Mouse (Mus musculus) embryo, embryonic 11.5 days (tissue): ENCODE measurements around the gene Ppp1r37.

Experiments used
- DNase-seq: peaks from one replicate; pipeline ENCODE4 v3.0.0-alpha.2; 2012; ENCODE audit warnings: low read depth, low spot score

The Ppp1r37 gene

GRCm38 (mm10) chr7:19503481-19504068 lies 59.3 kb downstream of the Ppp1r37 start:
- peak; percentile 57 for DNase-seq

- DNase-seq: no peak
Observed at GRCm38 (mm10) chr7:19501658-19502057, 61.2 kb downstream of the Ppp1r37 start.

- DNase-seq: no peak
Observed at GRCm38 (mm10) chr7:19500420-19501363, 62.2 kb downstream of the Ppp1r37 start.

GRCm38 (mm10) chr7:19498326-19498725 lies 64.5 kb downstream of the Ppp1r37 start:
- no peak for DNase-seq

GRCm38 (mm10) chr7:19496214-19496555 lies 66.7 kb downstream of the Ppp1r37 start:
- no peak for DNase-seq

- no peak for DNase-seq
Observed at GRCm38 (mm10) chr7:19495521-19496213, 67.2 kb downstream of the Ppp1r37 start.

GRCm38 (mm10) chr7:19494751-19495474 lies 68.0 kb downstream of the Ppp1r37 start:
- no peak for DNase-seq

- DNase-seq: no peak
Observed at GRCm38 (mm10) chr7:19491731-19492130, 71.1 kb downstream of the Ppp1r37 start.

- no peak for DNase-seq
Observed at GRCm38 (mm10) chr7:19489525-19489924, 73.4 kb downstream of the Ppp1r37 start.

- DNase-seq: no peak
Observed at GRCm38 (mm10) chr7:19486549-19486948, 76.3 kb downstream of the Ppp1r37 start.

- DNase-seq: no peak
Observed at GRCm38 (mm10) chr7:19485488-19485887, 77.4 kb downstream of the Ppp1r37 start.

GRCm38 (mm10) chr7:19483281-19483680 lies 79.6 kb downstream of the Ppp1r37 start:
- no peak for DNase-seq
